Mouse (Mus musculus): ENCODE results near the gene Wwc2.
"Not testable (repeated sequence)": the region's sequence is repeated elsewhere in the genome, so short reads cannot be mapped to it uniquely, and the experiment has no call there.

Gene Wwc2

DNA sequence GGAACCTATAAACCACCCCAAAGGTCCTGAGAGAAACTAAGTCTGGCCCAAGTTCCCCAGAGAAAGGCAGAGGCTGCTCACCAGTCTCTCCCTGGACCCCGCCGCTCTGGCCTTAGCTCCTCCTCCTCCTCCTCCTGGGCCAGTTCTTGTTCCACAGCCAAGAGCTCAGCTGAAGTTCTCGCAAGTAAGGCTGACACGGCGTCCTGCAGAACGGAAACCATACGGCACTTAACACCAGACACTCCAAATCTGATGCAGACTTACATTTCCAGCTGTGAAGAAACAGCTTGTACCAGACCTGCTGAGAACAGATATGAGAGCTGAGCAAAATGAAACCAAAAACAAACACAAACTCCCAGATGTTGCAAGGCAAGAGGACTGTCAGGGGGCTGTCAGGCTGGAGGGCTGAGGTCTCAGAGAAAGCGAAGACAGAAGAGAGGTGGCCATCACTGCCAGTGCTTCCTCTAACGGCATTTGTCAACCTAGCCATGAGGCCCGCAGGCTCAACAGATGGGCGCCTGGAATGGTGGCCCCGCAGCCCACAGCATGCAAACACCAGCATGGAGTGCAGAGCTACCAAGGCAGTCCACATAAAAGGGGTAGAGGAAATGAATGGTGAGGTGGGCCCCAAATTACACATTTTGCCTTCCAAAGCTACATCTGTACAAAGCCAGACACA, 138.8 kb downstream of the Wwc2 start:
- peak in 1 of 2 experiments; percentile 35 for DNase-seq (ENCODE audit: low spot score in 2 of 2)

- no peak for DNase-seq (ENCODE audit: low spot score in 2 of 2)
These were observed 140.9 kb downstream of the Wwc2 start for GRCm38 (mm10) chr8:47849842-47850241.

DNA sequence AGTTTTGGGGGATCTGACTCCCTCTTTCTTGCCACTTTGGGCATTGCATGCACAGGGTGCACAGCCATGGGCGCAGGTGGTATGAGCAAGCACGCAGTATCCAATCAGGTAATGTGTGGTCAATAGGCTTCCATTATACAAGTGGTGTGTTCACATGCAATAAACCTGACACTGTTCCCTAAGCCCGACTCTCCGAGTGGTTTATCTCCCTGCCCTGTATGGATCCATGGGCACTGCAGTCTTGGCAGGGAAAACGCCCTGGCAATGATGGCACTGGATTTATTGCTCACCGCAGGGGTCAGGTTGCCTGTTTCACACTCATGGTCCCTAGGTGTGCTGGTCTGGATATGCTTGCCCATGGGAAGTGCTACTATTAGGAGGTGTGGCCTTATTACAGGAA, 142.8 kb downstream of the Wwc2 start:
- DNase-seq (ENCODE audit: low spot score in 2 of 2), result no peak

DNA sequence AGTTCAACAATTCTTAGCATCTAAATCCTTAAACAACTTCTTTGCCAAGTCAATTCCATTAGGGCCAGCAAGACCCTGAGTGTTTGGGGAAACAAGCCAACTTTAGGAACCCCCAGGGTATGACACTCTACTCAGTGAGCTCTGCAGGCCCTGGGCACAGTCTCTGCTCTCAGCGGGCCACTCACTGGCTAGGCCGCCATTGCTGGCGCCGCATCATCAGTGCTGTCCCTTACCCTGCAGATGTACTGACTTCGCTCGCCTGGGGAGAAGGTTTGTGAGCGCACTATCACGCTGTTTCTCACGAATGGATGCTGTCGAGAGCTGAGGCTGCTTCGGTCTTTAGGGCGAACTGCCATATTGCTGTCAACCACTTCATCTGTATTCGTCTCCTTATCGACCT, 143.6 kb downstream of the Wwc2 start:
- DNase-seq (ENCODE audit: low spot score in 2 of 2), result no peak

GRCm38 (mm10) chr8:47845956-47846355, 144.8 kb downstream of the Wwc2 start:
- no peak for DNase-seq (ENCODE audit: low spot score in 2 of 2)

- DNase-seq (ENCODE audit: low spot score in 2 of 2), result no peak
These were observed 147.1 kb downstream of the Wwc2 start for GRCm38 (mm10) chr8:47843651-47844050.

- no peak for DNase-seq (ENCODE audit: low spot score in 2 of 2)
These were observed 147.7 kb downstream of the Wwc2 start for GRCm38 (mm10) chr8:47843063-47843462.

- no peak for DNase-seq (ENCODE audit: low spot score in 2 of 2)
These were observed 156.8 kb downstream of the Wwc2 start for GRCm38 (mm10) chr8:47833944-47834343.

GRCm38 (mm10) chr8:47832616-47833015, 158.1 kb downstream of the Wwc2 start:
- no peak for DNase-seq (ENCODE audit: low spot score in 2 of 2)

- DNase-seq (ENCODE audit: low spot score in 2 of 2), result no peak
These were observed 163.8 kb downstream of the Wwc2 start for GRCm38 (mm10) chr8:47826911-47827310.

DNA sequence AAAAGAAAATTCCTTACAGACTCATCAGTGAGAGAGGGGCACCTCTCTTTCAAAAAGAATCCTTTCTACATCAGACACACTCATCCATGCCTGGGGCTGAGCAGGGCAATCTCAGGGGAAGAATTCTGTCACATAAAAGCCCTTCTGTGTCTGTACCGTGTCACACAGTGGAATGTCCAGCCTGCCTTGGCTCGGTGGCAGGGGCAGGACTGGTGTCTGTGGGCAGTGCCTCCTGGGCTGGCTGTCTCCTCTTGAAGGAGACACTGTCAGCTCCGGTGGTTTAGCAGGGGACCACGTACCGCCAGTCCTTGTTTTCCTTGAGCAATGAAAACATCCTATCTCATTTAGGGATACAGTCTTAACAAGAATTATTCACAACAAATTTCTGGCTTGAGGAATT, 165.1 kb downstream of the Wwc2 start:
- DNase-seq (ENCODE audit: low spot score in 2 of 2), result no peak

DNA sequence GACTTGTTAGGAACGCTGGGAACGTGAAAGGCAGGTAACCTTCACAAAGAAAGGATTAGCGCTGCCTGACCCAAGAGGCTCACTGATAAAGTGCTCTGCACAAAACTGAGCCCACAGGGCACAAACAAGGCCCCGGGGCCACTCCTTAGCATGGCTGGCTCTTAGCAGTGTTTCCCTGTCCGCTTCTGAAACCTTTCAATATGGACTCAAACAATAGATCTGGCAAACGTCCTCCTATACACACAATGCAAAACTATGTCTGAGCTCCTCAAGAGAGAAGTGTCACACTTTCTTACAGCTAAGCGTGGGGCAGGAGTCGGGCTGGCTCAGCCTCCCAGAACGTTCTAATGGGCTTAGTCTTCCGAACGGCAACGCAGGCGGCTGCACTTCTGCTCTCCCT, 166.5 kb downstream of the Wwc2 start, which contains the start of gene Cldn22:
Cldn22 (plus strand) TSS at position 301 of the 400 bp plus-strand sequence.
- no peak for DNase-seq (ENCODE audit: low spot score in 2 of 2)

GRCm38 (mm10) chr8:47823777-47824176, 166.9 kb downstream of the Wwc2 start:
- no peak for DNase-seq (ENCODE audit: low spot score in 2 of 2)

DNA sequence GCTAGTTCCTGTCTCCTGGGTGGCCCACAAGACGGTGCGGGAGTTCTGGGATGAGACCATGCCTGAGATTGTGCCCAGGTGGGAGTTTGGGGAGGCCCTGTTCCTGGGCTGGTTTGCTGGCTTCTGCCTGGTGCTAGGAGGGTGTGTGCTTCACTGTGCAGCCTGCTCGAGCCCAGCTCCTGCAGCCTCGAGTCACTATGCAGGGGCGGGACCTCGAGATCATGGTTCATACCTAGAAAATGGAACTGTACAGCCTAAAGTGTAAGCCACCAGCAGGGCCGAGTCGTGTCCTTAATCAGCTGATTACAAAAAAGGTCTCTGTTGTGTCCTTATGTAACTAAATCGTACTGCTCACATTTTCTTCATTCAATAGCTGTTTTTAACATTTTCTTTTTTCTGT, 168.2 kb downstream of the Wwc2 start:
- DNase-seq (ENCODE audit: low spot score in 2 of 2), result not testable (repeated sequence)

DNA sequence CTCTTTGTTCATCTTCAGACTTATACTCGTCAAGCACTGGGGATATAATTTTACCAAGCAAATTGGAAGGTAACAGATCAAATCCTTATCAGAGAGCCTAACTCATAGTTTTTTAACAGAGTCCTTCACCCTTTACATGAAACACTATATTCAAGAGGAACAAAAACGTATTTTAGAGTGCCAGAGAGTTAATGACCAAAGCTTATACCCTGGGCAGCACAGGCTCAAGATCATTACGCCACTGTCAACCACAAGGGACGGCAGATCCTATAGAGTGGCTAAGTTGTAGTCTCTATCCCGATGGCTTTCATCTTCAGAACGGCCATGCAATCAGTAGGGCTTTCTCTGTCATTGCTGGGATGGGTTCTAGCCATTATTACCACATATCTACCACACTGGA, 168.9 kb downstream of the Wwc2 start, which contains the start of gene Cldn24:
Cldn24 (plus strand) TSS at position 301 of the 400 bp plus-strand sequence.
- no peak for DNase-seq (ENCODE audit: low spot score in 2 of 2)

DNA sequence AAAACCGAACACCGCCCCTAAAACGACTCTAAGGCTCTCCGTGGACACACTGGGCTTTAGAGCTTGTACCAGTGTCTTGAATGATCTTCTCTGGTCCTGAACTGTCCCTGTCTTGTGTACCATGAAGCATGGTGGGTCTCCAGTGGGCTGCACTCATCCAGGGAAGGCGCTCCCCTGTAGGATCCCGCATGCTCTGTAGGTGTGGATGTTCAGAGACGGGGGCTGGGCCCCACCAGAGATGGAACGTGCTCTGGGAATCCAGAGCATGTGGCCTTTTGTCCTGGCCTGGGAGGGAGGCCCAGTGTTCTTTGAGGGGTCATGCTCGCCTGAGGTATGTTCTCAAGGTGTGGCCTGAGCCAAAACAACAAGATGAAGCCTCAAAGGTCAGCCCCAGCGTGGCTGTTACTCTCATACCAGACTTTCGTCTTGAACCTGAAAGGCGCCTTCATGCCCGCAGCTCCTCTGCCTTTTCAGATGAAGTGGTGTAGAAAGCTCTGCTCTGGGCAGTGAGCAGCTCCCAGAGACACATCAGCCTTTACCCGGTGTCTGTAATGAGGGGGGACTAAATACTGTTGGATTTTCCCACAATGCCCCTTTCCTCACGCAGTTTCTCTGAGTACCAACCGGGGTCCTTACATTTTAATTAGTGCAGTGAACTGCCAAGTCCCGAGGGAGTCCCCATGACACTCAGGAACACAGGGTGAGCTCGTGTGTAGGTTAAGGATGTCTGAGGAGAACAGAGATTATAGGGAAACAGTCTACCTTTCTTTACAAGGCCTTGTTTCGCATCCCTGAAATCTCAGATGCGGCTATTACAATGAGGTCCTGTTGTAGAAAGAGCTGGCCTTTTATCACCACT, 169.6 kb downstream of the Wwc2 start:
- no peak for DNase-seq (ENCODE audit: low spot score in 2 of 2)

- DNase-seq (ENCODE audit: low spot score in 2 of 2), result no peak
These were observed 171.7 kb downstream of the Wwc2 start for GRCm38 (mm10) chr8:47819034-47819433.

DNA sequence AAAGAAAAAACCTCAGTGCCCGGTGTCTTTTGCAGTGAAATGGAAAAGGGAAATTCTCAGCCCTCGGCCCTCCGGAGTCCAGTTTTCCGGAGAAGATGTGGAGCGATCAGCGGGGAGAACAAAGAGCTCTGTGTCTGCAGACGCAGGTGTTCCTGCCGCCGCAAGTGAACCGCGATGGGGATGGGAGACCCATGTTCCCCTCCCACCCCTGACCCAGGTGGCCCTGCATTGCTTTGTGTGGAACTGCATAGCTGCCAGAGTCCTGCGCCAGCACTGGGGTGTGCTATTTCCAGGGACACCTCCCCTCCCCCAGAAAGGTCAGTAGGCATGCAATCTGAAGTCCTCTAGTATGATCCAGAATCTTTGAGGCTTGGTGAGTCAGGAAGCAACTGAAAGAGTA, 179.5 kb downstream of the Wwc2 start:
- DNase-seq (ENCODE audit: low spot score in 2 of 2), result no peak

DNA sequence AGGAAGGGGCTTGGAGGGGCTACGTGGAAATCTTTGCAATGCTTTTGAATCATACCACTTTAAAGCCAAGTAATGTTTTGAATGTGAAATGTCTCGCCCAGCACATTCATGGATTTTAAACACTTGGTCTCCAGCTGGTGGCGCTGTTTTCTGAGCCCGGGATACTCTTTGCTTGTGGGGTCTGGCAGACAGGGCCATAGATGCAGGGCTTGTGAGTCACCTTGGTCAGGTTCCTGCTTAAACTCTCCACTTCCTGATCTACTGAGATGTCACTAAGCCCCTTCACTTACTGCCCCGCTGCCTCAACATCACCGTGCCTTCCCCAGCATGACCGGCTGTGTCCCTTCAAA, 180.1 kb downstream of the Wwc2 start:
- no peak for DNase-seq (ENCODE audit: low spot score in 2 of 2)

DNA sequence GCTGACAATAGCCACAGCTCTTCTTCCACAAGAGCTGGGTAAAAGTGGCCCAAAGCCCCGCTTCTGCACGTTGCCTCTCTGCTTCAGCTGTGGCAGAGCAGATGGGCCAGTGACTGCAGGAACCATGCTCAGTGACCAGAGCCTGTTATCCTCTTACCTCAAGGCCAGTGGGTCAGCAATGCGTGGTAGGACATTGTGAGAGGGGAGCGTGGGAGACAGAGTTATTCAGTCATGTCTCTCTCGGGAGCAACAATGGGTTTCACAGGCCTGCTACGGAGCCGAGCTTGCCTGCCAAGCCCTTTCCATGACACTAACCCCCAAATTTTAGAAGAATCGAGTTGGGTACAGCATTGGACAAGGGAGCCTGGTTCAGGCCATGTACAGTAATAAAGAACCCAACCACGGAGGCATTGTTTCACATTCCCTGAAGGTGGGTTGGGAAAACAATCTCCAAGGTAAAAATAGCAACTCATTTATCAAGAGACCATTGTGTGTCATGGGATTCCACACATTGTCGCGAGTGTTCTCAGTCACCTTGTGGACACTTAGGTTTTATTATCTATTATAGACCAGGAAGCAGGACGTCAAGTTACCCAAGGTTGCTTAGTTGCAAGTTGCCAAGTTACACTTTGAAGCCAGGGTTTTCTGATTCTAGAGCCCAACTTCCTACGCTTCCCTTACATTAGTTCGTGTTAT, 180.6 kb downstream of the Wwc2 start:
- DNase-seq (ENCODE audit: low spot score in 2 of 2), result no peak

DNA sequence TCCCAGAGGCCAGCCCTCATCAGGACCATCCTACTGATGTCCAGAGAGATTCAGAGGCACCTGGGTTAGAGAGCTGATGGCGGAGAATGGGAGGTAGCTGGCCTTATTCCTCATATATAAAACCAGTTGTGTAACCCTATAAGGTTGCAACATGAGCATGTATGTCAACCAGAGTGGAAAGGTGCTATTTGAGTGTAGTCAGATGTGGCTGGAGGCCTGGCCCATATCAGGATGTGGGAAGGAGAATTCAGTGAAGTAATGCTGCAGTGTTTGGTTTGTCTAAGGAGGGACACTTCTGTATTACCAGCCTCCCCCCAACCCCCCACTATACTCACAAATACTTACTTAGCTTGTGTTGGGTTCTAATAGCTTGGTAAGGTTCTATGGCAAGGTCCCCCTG, 186.5 kb downstream of the Wwc2 start:
- no peak for DNase-seq (ENCODE audit: low spot score in 2 of 2)

DNA sequence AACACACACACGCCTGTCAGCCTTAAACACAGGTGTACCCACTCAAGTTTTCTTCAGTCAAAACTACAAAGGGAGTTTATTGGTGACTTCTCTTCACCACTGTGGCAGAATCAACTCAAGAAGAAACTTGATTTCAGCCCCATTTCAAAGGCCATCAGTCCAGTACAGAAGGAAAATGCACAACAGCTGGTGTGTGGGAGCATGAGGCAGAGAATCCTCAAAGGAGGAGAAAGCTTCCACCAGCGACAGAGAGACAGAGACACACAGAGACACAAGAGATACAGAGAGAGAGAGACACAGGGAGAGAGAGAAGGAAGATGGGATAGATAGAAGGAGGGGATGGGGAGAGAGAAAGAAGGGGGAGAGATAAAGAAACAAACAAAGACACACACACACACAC, 188.4 kb downstream of the Wwc2 start:
- DNase-seq (ENCODE audit: low spot score in 2 of 2), result no peak

DNA sequence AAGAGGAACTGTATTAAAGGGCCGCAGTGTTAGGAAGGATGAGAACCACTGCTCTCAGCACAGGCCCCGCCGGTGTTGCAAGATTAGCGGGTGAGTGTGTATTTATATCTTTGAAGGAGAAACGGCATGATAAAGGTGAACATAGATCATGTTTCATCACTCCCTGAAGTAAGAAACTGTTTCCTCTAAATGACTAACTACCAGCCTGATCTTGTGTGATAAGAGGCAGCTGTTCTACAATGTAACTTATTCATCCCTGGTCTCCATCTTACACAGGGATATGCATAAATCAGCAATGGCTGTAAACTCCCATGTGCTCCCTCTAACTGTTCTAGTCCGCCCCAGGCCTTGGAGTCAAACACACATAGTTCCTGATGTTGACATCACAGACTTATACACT, 191.3 kb downstream of the Wwc2 start:
- DNase-seq (ENCODE audit: low spot score in 2 of 2), result no peak

Measured in right cerebral cortex, adult 2 months (tissue).